Mouse (Mus musculus) liver, embryonic 15.5 days (tissue): ENCODE data around the gene Ccdc130. TPM values are rescaled to one million over a fixed set of nuclear protein-coding genes. Genes with fewer than 3 reads are reported as not detected.
"Not testable (repeated sequence)": the region's sequence is repeated elsewhere in the genome, so short reads cannot be mapped to it uniquely, and the experiment has no call there.

Source experiments
- ATAC-seq: fragments of 200-750 bp; cut with Nextera tagmentation; 2 replicates; pipeline ENCODE4 v1.8.0; 2017; ENCODE audit warnings: moderate number of reproducible peaks, mild to moderate bottlenecking, moderate library complexity; ENCODE audit not compliant: insufficient read depth
- H3K27ac ChIP-seq: fragments of 300-500 bp; sonication (generic); replicated peaks from 2 replicates; pipeline ENCODE4 v1.5.1; 2015; ENCODE audit warnings: mild to moderate bottlenecking, inconsistent platforms
- H3K27me3 ChIP-seq: fragments of 300-500 bp; sonication (generic); 2 replicates; pipeline ENCODE4 v1.6.1; 2015; ENCODE audit warnings: mild to moderate bottlenecking, inconsistent platforms
- H3K36me3 ChIP-seq: fragments of 300-500 bp; sonication (generic); replicated peaks from 2 replicates; pipeline ENCODE4 v1.6.1; 2015; ENCODE audit warnings: moderate library complexity, mild to moderate bottlenecking, inconsistent platforms
- H3K4me1 ChIP-seq: fragments of 300-500 bp; sonication (generic); replicated peaks from 2 replicates; pipeline ENCODE4 v1.6.1; 2015; ENCODE audit warnings: inconsistent platforms
- H3K4me2 ChIP-seq: fragments of 300-500 bp; sonication (generic); 2 replicates; pipeline ENCODE4 v1.6.1; 2015; ENCODE audit warnings: moderate library complexity, mild to moderate bottlenecking, inconsistent platforms
- H3K4me3 ChIP-seq: fragments of 300-500 bp; sonication (generic); replicated peaks from 2 replicates; pipeline ENCODE4 v1.5.1; 2015; ENCODE audit warnings: mild to moderate bottlenecking, inconsistent platforms
- H3K9ac ChIP-seq: fragments of 300-500 bp; sonication (generic); 2 replicates; pipeline ENCODE4 v1.6.1; 2015; ENCODE audit warnings: moderate library complexity, mild to moderate bottlenecking, inconsistent platforms
- H3K9me3 ChIP-seq: fragments of 300-500 bp; sonication (generic); replicated peaks from 2 replicates; pipeline ENCODE4 v1.6.1; 2016; ENCODE audit warnings: inconsistent platforms
- WGBS: fragments of 180-500 bp; shearing (Covaris S2); methylation state at CpG from one replicate; pipeline ENCODE4 v1.1.7; 2015; ENCODE audit warnings: mixed read lengths; ENCODE audit not compliant: insufficient replicate concordance; 5-methylcytosine and 5-hydroxymethylcytosine counted together
- polyA plus RNA-seq: library from polyadenylated mRNA; unstranded; fragments of >200 nt; fragmentation: Nextera tagmentation; extraction: Ambion mirVana; gene quantifications from 2 replicates; pipeline ENCODE4 v1.2.1, GENCODE M21; 2015

Gene Ccdc130
- 7.3 and 7.7 TPM in 2 replicates for polyA plus RNA-seq

- Histone ChIP-seq H3K36me3 (peaks cover 18% of the 10 kb centered on the region), H3K9me3 (no peaks in the 10 kb centered on the region), H3K4me1 (peaks cover 16% of the 10 kb centered on the region), H3K27me3 (no peaks in the 10 kb centered on the region), H3K4me2 (peak within 1 kb of the TSS; percentile 90), H3K4me3 (peak within 1 kb of the TSS; percentile 86), H3K9ac (peak within 1 kb of the TSS; percentile 86), H3K27ac (peak within 1 kb of the TSS; percentile 61)
- ATAC-seq: peak; percentile 100
- under 1% methylated on average over 44 of the region's 44 CpGs for WGBS
Observed at GRCm38 (mm10) chr8:84269950-84270773, at the start of gene Ccdc130. Gene Ccdc130 (minus strand): TSS chr8:84270380.

- Histone ChIP-seq H3K4me1 (no peaks in the 10 kb centered on the region), H3K9me3 (no peaks in the 10 kb centered on the region), H3K4me3 (no peak overlapping the region), H3K9ac (no peak overlapping the region), H3K27ac (no peak overlapping the region), H3K4me2 (no peak overlapping the region), H3K27me3 (no peaks in the 10 kb centered on the region), H3K36me3 (no peaks in the 10 kb centered on the region)
- 29% methylated on average over 3 of the region's 3 CpGs for WGBS
- ATAC-seq: no peak
Observed at GRCm38 (mm10) chr8:84308376-84308775, 38.2 kb upstream of the Ccdc130 start.

GRCm38 (mm10) chr8:84303951-84304350 lies 33.8 kb upstream of the Ccdc130 start:
- Histone ChIP-seq H3K36me3 (no peaks in the 10 kb centered on the region), H3K4me3 (no peak overlapping the region), H3K4me2 (no peak overlapping the region), H3K9me3 (no peaks in the 10 kb centered on the region), H3K4me1 (no peaks in the 10 kb centered on the region), H3K27ac (no peak overlapping the region), H3K27me3 (no peaks in the 10 kb centered on the region), H3K9ac (no peak overlapping the region)
- WGBS: 64% methylated on average over 2 of the region's 2 CpGs
- no peak for ATAC-seq

GRCm38 (mm10) chr8:84297029-84297785 lies 27.0 kb upstream of the Ccdc130 start:
- H3K27ac ChIP-seq: no peak overlapping the region
- H3K9ac ChIP-seq: no peak overlapping the region
- no peak overlapping the region for H3K4me3 ChIP-seq
- peaks cover 11% of the 10 kb centered on the region for H3K27me3 ChIP-seq
- H3K9me3 ChIP-seq: no peaks in the 10 kb centered on the region
- H3K4me1 ChIP-seq: no peaks in the 10 kb centered on the region
- H3K4me2 ChIP-seq: no peak overlapping the region
- no peak for ATAC-seq
- H3K36me3 ChIP-seq: no peaks in the 10 kb centered on the region
- WGBS: 53% methylated on average over 5 of the region's 5 CpGs

GRCm38 (mm10) chr8:84291688-84292087 lies 21.5 kb upstream of the Ccdc130 start:
- Histone ChIP-seq H3K4me2 (no peak overlapping the region), H3K4me3 (no peak overlapping the region), H3K27me3 (no peaks in the 10 kb centered on the region), H3K36me3 (no peaks in the 10 kb centered on the region), H3K27ac (no peak overlapping the region), H3K9ac (no peak overlapping the region), H3K9me3 (no peaks in the 10 kb centered on the region), H3K4me1 (no peaks in the 10 kb centered on the region)
- 21% methylated on average over 8 of the region's 8 CpGs for WGBS
- ATAC-seq: no peak

GRCm38 (mm10) chr8:84291086-84291485 lies 20.9 kb upstream of the Ccdc130 start:
- Histone ChIP-seq H3K4me2 (no peak overlapping the region), H3K4me1 (no peaks in the 10 kb centered on the region), H3K27ac (no peak overlapping the region), H3K27me3 (no peaks in the 10 kb centered on the region), H3K4me3 (no peak overlapping the region), H3K36me3 (no peaks in the 10 kb centered on the region), H3K9ac (no peak overlapping the region), H3K9me3 (no peaks in the 10 kb centered on the region)
- ATAC-seq: no peak
- 62% methylated on average over 5 of the region's 5 CpGs for WGBS

- no peak for ATAC-seq
- H3K4me1 ChIP-seq: no peaks in the 10 kb centered on the region
- no peaks in the 10 kb centered on the region for H3K27me3 ChIP-seq
- no peak overlapping the region for H3K4me2 ChIP-seq
- H3K9me3 ChIP-seq: no peaks in the 10 kb centered on the region
- H3K36me3 ChIP-seq: no peaks in the 10 kb centered on the region
- H3K9ac ChIP-seq: no peak overlapping the region
- WGBS: 34% methylated on average over 2 of the region's 2 CpGs
- no peak overlapping the region for H3K27ac ChIP-seq
- H3K4me3 ChIP-seq: no peak overlapping the region
Observed at GRCm38 (mm10) chr8:84288892-84289291, 18.7 kb upstream of the Ccdc130 start.

- H3K4me2 ChIP-seq, H3K9me3 ChIP-seq, H3K9ac ChIP-seq, H3K27me3 ChIP-seq, H3K27ac ChIP-seq, H3K4me3 ChIP-seq, H3K4me1 ChIP-seq, ATAC-seq, H3K36me3 ChIP-seq: not testable (repeated sequence)
- 28% methylated on average over 5 of the region's 5 CpGs for WGBS
Observed at GRCm38 (mm10) chr8:84285665-84286064, 15.5 kb upstream of the Ccdc130 start.

GRCm38 (mm10) chr8:84284608-84285063 lies 14.5 kb upstream of the Ccdc130 start:
- no peak overlapping the region for H3K27ac ChIP-seq
- no peak overlapping the region; the same call in 1 of the 2 replicates for H3K4me2 ChIP-seq
- no peaks in the 10 kb centered on the region for H3K36me3 ChIP-seq
- no peak overlapping the region for H3K9ac ChIP-seq
- no peak for ATAC-seq
- H3K9me3 ChIP-seq: no peaks in the 10 kb centered on the region
- H3K4me1 ChIP-seq: no peaks in the 10 kb centered on the region
- no peak overlapping the region for H3K4me3 ChIP-seq
- no peaks in the 10 kb centered on the region for H3K27me3 ChIP-seq
- WGBS: 42% methylated on average over 9 of the region's 9 CpGs

- 51% methylated on average over 10 of the region's 10 CpGs for WGBS
Observed at GRCm38 (mm10) chr8:84280777-84281176, 10.6 kb upstream of the Ccdc130 start.

GRCm38 (mm10) chr8:84276447-84276846 lies 6.3 kb upstream of the Ccdc130 start:
- Histone ChIP-seq H3K27ac (no peak overlapping the region), H3K9ac (no peak overlapping the region), H3K4me2 (no peak overlapping the region), H3K27me3 (no peaks in the 10 kb centered on the region), H3K4me3 (no peak overlapping the region), H3K36me3 (no peaks in the 10 kb centered on the region), H3K4me1 (no peaks in the 10 kb centered on the region), H3K9me3 (no peaks in the 10 kb centered on the region)
- no peak for ATAC-seq
- WGBS: 12% methylated on average over 1 of the region's 1 CpGs

More at GRCm38 (mm10) chr8:84280777-84281176, 10.6 kb upstream of the Ccdc130 start:
- no peak overlapping the region for H3K4me2 ChIP-seq
- H3K27ac ChIP-seq: no peak overlapping the region
- H3K36me3 ChIP-seq: no peaks in the 10 kb centered on the region
- ATAC-seq: no peak
- H3K9me3 ChIP-seq: no peaks in the 10 kb centered on the region
- H3K4me1 ChIP-seq: no peaks in the 10 kb centered on the region
- H3K27me3 ChIP-seq: no peaks in the 10 kb centered on the region
- H3K9ac ChIP-seq: no peak overlapping the region
- no peak overlapping the region for H3K4me3 ChIP-seq
